Mouse (Mus musculus) forebrain, embryonic 11.5 days (tissue): ENCODE results near the gene Pank3. TPM values are rescaled to one million over a fixed set of nuclear protein-coding genes. Genes with fewer than 3 reads are reported as not detected.

ENCODE experiments used
- ATAC-seq: fragments of 200-750 bp; cut with Nextera tagmentation; replicated peaks from 2 replicates; pipeline ENCODE4 v1.8.0; 2017; ENCODE audit warnings: moderate TSS enrichment; ENCODE audit not compliant: low FRiP score
- DNase-seq: peaks from one replicate; pipeline ENCODE4 v3.0.0-alpha.2; 2017; ENCODE audit warnings: low spot score
- H3K27ac ChIP-seq: fragments of 300-500 bp; sonication (generic); 2 replicates; pipeline ENCODE4 v1.5.1; 2014; ENCODE audit warnings: low read depth, low read length
- H3K27me3 ChIP-seq: fragments of 300-500 bp; sonication (generic); 2 replicates; pipeline ENCODE4 v1.6.1; 2014; ENCODE audit warnings: mild to moderate bottlenecking, low read length, mixed read lengths; ENCODE audit not compliant: control insufficient read depth, insufficient read depth
- H3K36me3 ChIP-seq: fragments of 300-500 bp; sonication (generic); 2 replicates; pipeline ENCODE4 v1.6.1; 2014; ENCODE audit warnings: mild to moderate bottlenecking, low read length, moderate library complexity, mixed read lengths; ENCODE audit not compliant: control insufficient read depth, insufficient read depth
- H3K4me1 ChIP-seq: fragments of 300-500 bp; sonication (generic); replicated peaks from 2 replicates; pipeline ENCODE4 v1.6.1; 2014; ENCODE audit warnings: low read length, mixed read lengths; ENCODE audit not compliant: control insufficient read depth, insufficient read depth
- H3K4me2 ChIP-seq: fragments of 300-500 bp; sonication (generic); 2 replicates; pipeline ENCODE4 v1.6.1; 2014; ENCODE audit warnings: low read depth, mild to moderate bottlenecking, low read length, moderate library complexity, mixed read lengths; ENCODE audit not compliant: severe bottlenecking
- H3K4me3 ChIP-seq: fragments of 300-500 bp; sonication (generic); 2 replicates; pipeline ENCODE4 v1.5.1; 2014; ENCODE audit warnings: low read depth, low read length
- H3K9ac ChIP-seq: fragments of 300-500 bp; sonication (generic); 2 replicates; pipeline ENCODE4 v1.6.1; 2014; ENCODE audit warnings: low read length
- H3K9me3 ChIP-seq: fragments of 300-500 bp; sonication (generic); 2 replicates; pipeline ENCODE4 v1.6.1; 2016; ENCODE audit warnings: low read length, mixed read lengths; ENCODE audit not compliant: control insufficient read depth
- WGBS: fragments of 180-500 bp; shearing (Covaris S2); extraction: QIAGEN DNeasy Blood & Tissue Kit; methylation state at CpG from one replicate; pipeline ENCODE4 v1.1.7; 2014; 5-methylcytosine and 5-hydroxymethylcytosine counted together
- polyA plus RNA-seq: library from polyadenylated mRNA; unstranded; fragments of >200 nt; fragmentation: Nextera tagmentation; extraction: Ambion mirVana; gene quantifications from 2 replicates; pipeline ENCODE4 v1.2.1, GENCODE M21; 2014

Gene Pank3
- polyA plus RNA-seq, 1 experiment from 2014 or later, result 29.2 TPM

DNA sequence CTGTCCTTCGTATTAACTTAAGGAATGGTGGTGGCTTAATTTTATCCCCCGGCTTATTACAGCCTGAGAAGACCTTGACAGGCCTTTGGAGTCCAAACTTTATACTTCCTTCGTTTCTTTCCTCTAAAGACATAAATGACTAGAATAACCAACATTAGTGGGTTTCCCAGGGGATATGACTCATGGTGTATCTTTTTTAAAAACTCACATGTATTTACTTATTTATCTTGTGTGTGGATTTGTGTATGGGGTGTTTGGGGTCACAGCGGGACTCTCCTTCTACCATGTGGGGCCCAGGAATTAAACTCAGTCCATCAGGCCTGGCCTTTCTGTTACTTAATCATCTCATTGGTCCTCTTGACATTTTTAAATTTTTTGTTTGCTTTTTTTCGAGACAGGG lies 2.4 kb upstream of the Pank3 start:
- no peak overlapping the region for H3K9ac ChIP-seq
- DNase-seq, result no peak
- H3K36me3 ChIP-seq, result no peaks in the 10 kb centered on the region
- H3K4me1 ChIP-seq, result peaks cover 4% of the 10 kb centered on the region; the same call in 1 of the 2 replicates
- H3K4me2 ChIP-seq, result no peak overlapping the region
- no peaks in the 10 kb centered on the region for H3K9me3 ChIP-seq
- ATAC-seq, result no peak
- H3K27me3 ChIP-seq, result no peaks in the 10 kb centered on the region
- WGBS, result 94% methylated on average over 5 of the region's 5 CpGs
- H3K27ac ChIP-seq, result no peak overlapping the region
- H3K4me3 ChIP-seq, result no peak overlapping the region

DNA sequence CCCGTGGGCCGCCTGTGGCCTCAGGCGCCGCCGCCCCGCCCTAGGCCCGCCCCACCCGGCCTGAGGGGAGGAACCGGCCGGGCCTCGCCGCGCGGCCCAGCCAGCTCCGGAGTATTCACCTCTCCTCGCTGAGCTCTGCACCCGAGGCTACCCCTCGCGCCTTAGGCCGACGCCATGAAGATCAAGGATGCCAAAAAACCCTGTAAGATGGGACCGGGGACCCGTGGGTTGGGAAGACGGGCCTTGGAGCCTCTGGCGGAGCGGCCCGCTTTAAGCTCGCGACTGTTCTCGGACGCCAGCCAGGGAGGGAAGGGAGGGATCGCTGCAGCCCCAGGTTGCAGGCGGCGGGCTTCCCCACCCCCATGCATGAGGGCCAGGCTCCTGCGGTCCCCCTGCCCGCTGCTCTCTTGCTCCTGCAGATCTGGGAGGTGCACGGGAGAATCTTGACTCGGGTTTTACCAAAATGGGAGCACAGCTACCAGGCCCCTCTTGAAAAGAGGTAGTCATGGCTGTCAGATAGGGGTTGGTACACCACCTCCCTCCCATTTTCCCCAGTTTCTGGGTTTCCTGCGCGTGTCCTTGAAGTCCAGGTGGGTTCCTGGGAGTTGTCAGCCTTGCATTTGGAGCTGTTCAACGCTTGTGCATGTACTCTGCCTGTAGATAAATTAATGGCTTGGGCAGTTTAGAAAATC lies 608 bp downstream of the Pank3 start:
- Histone ChIP-seq H3K4me3 (peak overlapping the region; percentile 67), H3K9me3 (no peaks in the 10 kb centered on the region), H3K9ac (peak overlapping the region; percentile 99), H3K4me2 (peak overlapping the region; percentile 88), H3K27ac (peak overlapping the region; percentile 89), H3K36me3 (peaks cover 6% of the 10 kb centered on the region), H3K4me1 (peaks cover 4% of the 10 kb centered on the region; the same call in 1 of the 2 replicates), H3K27me3 (no peaks in the 10 kb centered on the region)
- ATAC-seq (peak; percentile 88), DNase-seq (peak; percentile 84)
- WGBS, result under 1% methylated on average over 37 of the region's 41 CpGs

DNA sequence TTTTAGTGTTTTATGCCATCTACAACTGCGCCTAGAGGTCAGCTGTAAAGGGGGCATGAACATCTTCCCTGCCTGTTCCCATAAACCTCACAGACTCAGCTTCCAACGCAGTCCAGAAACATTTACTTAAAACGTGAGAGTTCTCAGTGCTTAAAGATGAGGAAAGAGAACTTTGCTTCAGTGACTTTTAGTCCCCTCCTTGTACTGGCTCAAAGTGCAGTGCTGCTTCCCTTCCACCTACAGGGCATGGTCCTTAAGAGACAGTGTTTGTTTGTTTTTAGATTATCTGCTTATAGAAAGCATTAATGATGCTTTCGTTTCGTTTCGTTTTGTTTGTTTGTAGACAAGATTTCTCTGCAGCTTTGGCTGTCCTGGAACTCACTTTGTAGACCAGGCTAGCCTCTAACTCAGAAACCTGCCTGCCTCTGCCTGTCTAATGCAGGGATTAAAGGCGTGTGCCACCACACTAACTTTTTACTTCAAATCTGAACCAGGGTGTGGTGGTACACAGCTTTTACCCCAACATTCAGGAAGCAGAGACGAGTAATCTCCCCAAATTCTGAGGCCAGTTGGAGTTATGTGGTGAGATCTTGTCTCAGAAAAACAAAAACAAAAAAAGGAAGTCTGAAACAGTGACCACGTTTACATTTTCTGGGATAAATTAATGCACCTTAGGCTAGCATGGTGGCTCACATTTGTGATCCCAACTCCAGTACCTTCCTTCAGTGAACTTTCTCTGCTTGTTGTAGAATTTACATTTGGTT lies 1.6 kb downstream of the Pank3 start:
- Histone ChIP-seq H3K4me2 (peak overlapping the region; percentile 88), H3K27ac (no peak overlapping the region), H3K9me3 (no peaks in the 10 kb centered on the region), H3K4me3 (peak overlapping the region; percentile 67), H3K27me3 (no peaks in the 10 kb centered on the region), H3K36me3 (peaks cover 6% of the 10 kb centered on the region), H3K4me1 (peaks cover 4% of the 10 kb centered on the region; the same call in 1 of the 2 replicates), H3K9ac (peak overlapping the region; percentile 99)
- ATAC-seq (no peak), DNase-seq (no peak)
- 73% methylated on average over 9 of the region's 9 CpGs for WGBS

DNA sequence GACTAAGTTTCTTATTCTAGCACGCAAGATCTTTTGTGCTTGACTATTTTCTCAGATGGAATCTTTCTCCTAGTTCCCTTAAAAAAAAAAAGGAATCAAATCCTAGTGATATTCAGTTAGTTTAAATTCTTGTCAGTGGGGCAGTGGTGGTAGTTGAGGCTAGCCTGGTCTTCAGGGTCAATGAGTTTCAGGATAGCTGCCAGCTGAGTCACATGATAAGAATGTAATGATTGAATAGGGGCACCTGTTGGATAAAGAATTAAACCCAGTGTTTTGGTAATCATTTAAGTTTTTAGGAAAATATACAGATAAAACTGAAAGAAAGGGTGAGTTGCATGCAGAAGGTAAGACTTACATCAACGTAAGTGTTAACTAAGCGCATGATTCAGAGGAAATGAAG lies 6.3 kb downstream of the Pank3 start:
- H3K4me1 ChIP-seq, result peaks cover 4% of the 10 kb centered on the region; the same call in 1 of the 2 replicates
- no peak overlapping the region for H3K9ac ChIP-seq
- no peak overlapping the region for H3K27ac ChIP-seq
- no peak overlapping the region for H3K4me2 ChIP-seq
- ATAC-seq, result no peak
- no peak for DNase-seq
- H3K27me3 ChIP-seq, result no peaks in the 10 kb centered on the region
- H3K9me3 ChIP-seq, result no peaks in the 10 kb centered on the region
- no peak overlapping the region for H3K4me3 ChIP-seq
- 97% methylated on average over 3 of the region's 3 CpGs for WGBS
- H3K36me3 ChIP-seq, result peaks cover 24% of the 10 kb centered on the region

DNA sequence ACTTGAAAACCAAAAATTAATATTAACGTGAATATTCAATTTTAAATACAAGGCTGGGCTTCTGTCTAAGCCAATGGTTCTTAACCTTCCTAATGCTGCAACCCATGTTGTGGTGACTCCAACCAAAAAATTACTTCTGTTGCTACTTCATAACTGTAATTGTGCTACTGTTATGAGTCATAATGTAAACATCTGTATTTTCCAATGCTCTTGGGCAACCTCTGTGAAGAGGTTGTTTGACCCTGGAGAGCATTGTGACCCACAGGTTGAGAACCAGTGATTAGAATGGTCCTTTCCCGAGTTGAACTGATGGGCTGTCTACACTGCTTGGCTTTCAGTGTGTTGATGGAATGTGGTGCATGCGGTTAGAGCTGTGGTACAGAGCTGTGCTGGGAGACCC lies 7.2 kb downstream of the Pank3 start:
- DNase-seq, result no peak
- 94% methylated on average over 3 of the region's 3 CpGs for WGBS
- no peak overlapping the region for H3K4me2 ChIP-seq
- H3K9ac ChIP-seq, result no peak overlapping the region
- no peaks in the 10 kb centered on the region for H3K9me3 ChIP-seq
- no peaks in the 10 kb centered on the region; the same call in 1 of the 2 replicates for H3K4me1 ChIP-seq
- no peak for ATAC-seq
- peaks cover 24% of the 10 kb centered on the region for H3K36me3 ChIP-seq
- H3K4me3 ChIP-seq, result no peak overlapping the region
- no peaks in the 10 kb centered on the region for H3K27me3 ChIP-seq
- H3K27ac ChIP-seq, result no peak overlapping the region

DNA sequence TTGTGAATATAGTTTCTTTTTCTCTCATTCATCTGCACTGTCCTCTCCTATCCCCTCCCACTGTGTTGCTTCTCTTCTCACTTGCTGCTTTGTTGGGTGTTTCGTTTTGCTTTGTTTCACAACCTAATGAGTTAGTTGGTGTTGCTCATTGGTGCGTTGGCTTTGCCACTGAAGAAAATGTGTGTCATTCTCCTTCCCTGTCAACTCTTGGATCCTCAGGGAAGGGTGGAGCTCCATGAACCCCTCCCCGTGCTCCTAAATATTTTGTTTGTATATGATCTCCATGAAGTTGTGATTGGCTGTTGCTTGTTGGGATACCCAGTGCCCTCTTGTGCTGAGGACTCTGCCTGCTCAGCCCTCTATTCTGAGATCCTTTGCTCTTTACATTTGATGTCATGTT lies 11.1 kb downstream of the Pank3 start:
- H3K9ac ChIP-seq, result no peak overlapping the region
- no peak overlapping the region for H3K27ac ChIP-seq
- no peak overlapping the region for H3K4me2 ChIP-seq
- H3K27me3 ChIP-seq, result no peaks in the 10 kb centered on the region
- H3K4me3 ChIP-seq, result no peak overlapping the region
- H3K36me3 ChIP-seq, result peaks cover 42% of the 10 kb centered on the region
- no peaks in the 10 kb centered on the region for H3K4me1 ChIP-seq
- WGBS, result 92% methylated on average over 3 of the region's 3 CpGs
- DNase-seq, result no peak
- H3K9me3 ChIP-seq, result no peaks in the 10 kb centered on the region
- no peak for ATAC-seq

DNA sequence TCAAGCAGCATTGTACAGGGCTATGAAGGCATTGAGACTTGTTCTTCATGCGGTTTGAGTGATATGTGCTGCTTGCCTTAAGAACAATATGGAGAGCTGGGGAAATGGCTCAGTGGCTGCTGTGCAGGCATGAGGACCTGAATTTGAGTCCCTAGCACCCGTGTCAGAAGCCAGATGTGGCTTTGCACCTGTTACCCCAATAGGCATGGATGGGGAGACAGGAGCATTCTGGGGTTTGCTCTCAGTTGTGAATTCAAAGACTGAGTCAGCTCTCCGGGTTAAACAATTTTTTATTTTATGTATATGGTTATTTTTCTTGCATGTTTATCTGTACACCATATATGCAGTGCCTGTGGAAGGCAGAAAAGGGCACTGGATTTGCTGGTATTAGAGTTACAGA lies 13.2 kb downstream of the Pank3 start:
- ATAC-seq (no peak), DNase-seq (no peak)
- no peak overlapping the region for H3K4me3 ChIP-seq
- WGBS, result 97% methylated on average over 3 of the region's 3 CpGs
- no peak overlapping the region for H3K9ac ChIP-seq
- no peaks in the 10 kb centered on the region for H3K4me1 ChIP-seq
- no peak overlapping the region for H3K4me2 ChIP-seq
- no peaks in the 10 kb centered on the region for H3K9me3 ChIP-seq
- H3K27me3 ChIP-seq, result no peaks in the 10 kb centered on the region
- H3K36me3 ChIP-seq, result peaks cover 36% of the 10 kb centered on the region
- no peak overlapping the region for H3K27ac ChIP-seq

DNA sequence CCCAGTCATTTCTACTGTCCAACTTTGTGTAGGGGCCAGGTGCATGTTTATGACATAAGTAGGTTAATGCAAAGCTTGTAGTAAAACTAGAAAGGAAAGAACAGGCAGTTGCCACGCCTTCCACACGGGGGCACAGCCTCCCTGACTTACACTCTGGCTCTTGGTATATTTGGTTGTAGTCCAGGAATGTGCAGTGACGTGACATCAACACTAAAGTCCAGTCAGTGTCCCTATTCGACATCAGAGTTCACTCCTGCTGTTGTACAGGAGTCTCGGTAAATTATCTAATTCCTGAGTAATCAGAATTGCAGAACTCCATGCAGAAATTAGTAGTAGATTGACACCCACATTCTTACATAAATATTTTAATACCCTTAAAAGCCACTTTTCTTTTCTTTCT lies 13.8 kb downstream of the Pank3 start:
- Histone ChIP-seq H3K4me3 (no peak overlapping the region), H3K9me3 (no peaks in the 10 kb centered on the region), H3K4me2 (no peak overlapping the region), H3K9ac (no peak overlapping the region), H3K27ac (no peak overlapping the region), H3K4me1 (no peaks in the 10 kb centered on the region), H3K36me3 (peaks cover 31% of the 10 kb centered on the region), H3K27me3 (no peaks in the 10 kb centered on the region)
- no peak for ATAC-seq
- no peak for DNase-seq
- 94% methylated on average over 5 of the region's 5 CpGs for WGBS
